Mouse (Mus musculus): ENCODE results near the gene Ist1.
A peak's percentile ranks its signal among the peaks of the same experiment; 100 is the strongest.

The Ist1 gene

GRCm38 (mm10) chr8:109682120-109682519 is 10.9 kb downstream of the Ist1 start:
- DNase-seq (ENCODE audit: low spot score in 2 of 2) = no peak

- DNase-seq (ENCODE audit: low spot score in 2 of 2) = no peak
Measured at GRCm38 (mm10) chr8:109681535-109681934, 11.5 kb downstream of the Ist1 start.

GRCm38 (mm10) chr8:109675896-109676643 is 17.0 kb downstream of the Ist1 start:
- DNase-seq (ENCODE audit: low spot score in 2 of 2) = peak; percentile 39 to 77

- DNase-seq (ENCODE audit: low spot score in 2 of 2) = no peak
Measured at GRCm38 (mm10) chr8:109673596-109673995, 19.5 kb downstream of the Ist1 start.

GRCm38 (mm10) chr8:109672656-109673055 is 20.4 kb downstream of the Ist1 start:
- DNase-seq (ENCODE audit: low spot score in 2 of 2) = no peak

- DNase-seq (ENCODE audit: low spot score in 2 of 2) = no peak
Measured at GRCm38 (mm10) chr8:109666616-109667015, 26.4 kb downstream of the Ist1 start.

- DNase-seq (ENCODE audit: low spot score in 2 of 2) = no peak
Measured at GRCm38 (mm10) chr8:109662328-109662727, 30.7 kb downstream of the Ist1 start.

GRCm38 (mm10) chr8:109656860-109657259 is 36.2 kb downstream of the Ist1 start:
- DNase-seq (ENCODE audit: low spot score in 2 of 2) = peak in 1 of 2 experiments; percentile 36

- no peak for DNase-seq (ENCODE audit: low spot score in 2 of 2)
Measured at GRCm38 (mm10) chr8:109650801-109651200, 42.3 kb downstream of the Ist1 start.

- DNase-seq (ENCODE audit: low spot score in 2 of 2) = no peak
Measured at GRCm38 (mm10) chr8:109648469-109648868, 44.6 kb downstream of the Ist1 start.

- DNase-seq (ENCODE audit: low spot score in 2 of 2) = peak in 1 of 2 experiments; percentile 14
Measured at GRCm38 (mm10) chr8:109647331-109647730, 45.7 kb downstream of the Ist1 start.

- no peak for DNase-seq (ENCODE audit: low spot score in 2 of 2)
Measured at GRCm38 (mm10) chr8:109641236-109641635, 51.8 kb downstream of the Ist1 start.

GRCm38 (mm10) chr8:109640410-109640809 is 52.6 kb downstream of the Ist1 start:
- no peak for DNase-seq (ENCODE audit: low spot score in 2 of 2)

- no peak for DNase-seq (ENCODE audit: low spot score in 2 of 2)
Measured at GRCm38 (mm10) chr8:109638851-109639250, 54.2 kb downstream of the Ist1 start.

GRCm38 (mm10) chr8:109635146-109635545 is 57.9 kb downstream of the Ist1 start:
- DNase-seq (ENCODE audit: low spot score in 2 of 2) = no peak

GRCm38 (mm10) chr8:109632498-109632897 is 60.6 kb downstream of the Ist1 start:
- DNase-seq (ENCODE audit: low spot score in 2 of 2) = no peak

- peak; percentile 15 to 30 for DNase-seq (ENCODE audit: low spot score in 2 of 2)
Measured at GRCm38 (mm10) chr8:109628638-109629037, 64.4 kb downstream of the Ist1 start.

All from frontal cortex, postnatal 36 days (tissue).